Mouse (Mus musculus) testis, postnatal 10 days (tissue): ENCODE measurements around the gene Nipa1.
"Not testable (repeated sequence)": the region's sequence is repeated elsewhere in the genome, so short reads cannot be mapped to it uniquely, and the experiment has no call there.

ENCODE experiments used
- DNase-seq: peaks from one replicate; pipeline ENCODE4 v3.0.0; 2021; ENCODE audit warnings: low spot score

Gene Nipa1

GRCm38 (mm10) chr7:56019930-56020253, at the start of gene Nipa1:
Nipa1 (minus strand) TSS chr7:56019954.
- DNase-seq = no peak

DNA sequence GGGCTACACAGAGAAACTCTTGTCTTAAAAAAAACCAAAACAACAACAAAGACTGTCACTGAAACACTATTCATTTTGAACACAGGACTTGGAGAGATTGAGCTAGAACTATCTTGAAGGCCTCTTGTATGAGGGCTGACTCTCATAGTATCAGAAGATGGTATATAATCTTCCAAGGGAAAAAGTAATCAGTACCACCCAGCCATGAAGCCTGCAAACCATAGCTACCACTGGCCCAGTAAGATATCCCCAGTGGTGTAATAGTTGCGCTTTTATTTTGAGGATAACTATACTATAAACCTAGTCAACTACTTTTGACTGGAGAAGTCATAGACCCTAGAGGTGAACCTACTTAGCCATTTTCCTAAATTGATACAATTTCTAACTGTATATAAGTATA, 46.9 kb upstream of the Nipa1 start:
- no peak for DNase-seq

DNA sequence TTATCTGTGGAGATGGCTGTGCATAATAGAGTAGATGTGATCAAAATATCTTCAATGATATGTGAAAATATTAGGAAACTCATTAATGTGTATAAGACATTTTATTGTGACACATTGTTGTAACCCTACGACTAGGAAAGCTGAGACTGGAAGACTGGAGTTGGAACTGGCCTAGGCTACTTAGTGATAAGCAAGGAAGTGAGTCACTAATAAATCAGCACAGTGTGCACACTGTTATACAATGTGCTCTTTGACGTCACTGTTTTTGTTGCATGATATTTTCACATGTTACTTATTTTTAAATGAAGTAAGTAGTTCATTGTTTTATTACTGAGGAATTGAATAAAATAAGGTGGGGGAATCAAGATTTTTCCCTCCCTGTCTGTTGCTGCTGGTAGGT, 46.4 kb upstream of the Nipa1 start:
- DNase-seq = no peak

GRCm38 (mm10) chr7:56064876-56065275, 45.1 kb upstream of the Nipa1 start:
- DNase-seq = no peak

- DNase-seq = no peak
These were observed 35.6 kb upstream of the Nipa1 start for GRCm38 (mm10) chr7:56055338-56055737.

- DNase-seq = no peak
These were observed 33.2 kb upstream of the Nipa1 start for GRCm38 (mm10) chr7:56052996-56053395.

GRCm38 (mm10) chr7:56050487-56050911, 30.7 kb upstream of the Nipa1 start:
- DNase-seq = peak; percentile 56

DNA sequence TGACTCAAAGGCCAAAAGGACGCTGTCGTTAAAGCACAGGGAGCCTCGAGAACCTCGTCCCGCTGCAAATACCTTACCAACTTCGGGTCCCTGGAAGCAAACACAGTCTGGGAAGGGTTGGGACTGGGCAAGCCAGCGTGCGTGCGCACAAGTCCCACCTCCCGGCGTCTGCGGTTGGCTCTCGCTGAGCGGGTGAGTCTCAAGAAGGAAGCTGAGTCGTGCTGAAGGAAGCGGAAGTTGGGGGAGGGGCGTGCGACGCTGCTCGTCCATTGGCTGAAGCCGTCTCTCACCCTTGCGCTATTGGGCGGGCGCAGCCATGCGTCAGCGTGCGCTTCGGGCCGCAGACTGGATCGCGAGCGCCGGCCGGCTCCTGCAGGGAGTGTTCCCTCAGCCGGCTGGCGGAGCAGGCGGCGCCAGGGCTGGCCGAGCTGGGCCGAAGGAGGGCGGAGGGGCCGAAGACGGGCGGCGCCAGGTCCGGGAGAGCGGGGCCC, 30.1 kb upstream of the Nipa1 start, which contains the start of gene Herc2:
TSS of gene Herc2 (plus strand) at position 366 of the 491 bp plus-strand sequence.
- peak; percentile 99 for DNase-seq

- DNase-seq = no peak
These were observed 27.4 kb upstream of the Nipa1 start for GRCm38 (mm10) chr7:56047178-56047577.

DNA sequence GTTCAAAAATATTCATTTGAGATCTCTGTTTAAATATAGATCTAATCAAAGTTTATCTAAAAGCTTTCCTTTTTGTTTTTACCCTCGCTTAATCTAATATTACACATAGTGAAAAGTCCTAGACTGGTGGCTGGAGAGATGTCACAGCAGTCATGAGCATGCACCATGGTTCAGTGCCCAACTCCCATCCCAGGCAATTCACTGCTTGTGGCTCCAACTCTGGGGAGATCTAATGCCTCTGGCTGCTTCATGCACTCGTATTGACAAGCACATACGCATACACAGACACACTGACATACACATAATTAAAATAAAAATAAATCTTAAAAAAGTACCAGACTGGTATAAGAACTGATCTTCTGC, 24.5 kb upstream of the Nipa1 start:
- no peak for DNase-seq

DNA sequence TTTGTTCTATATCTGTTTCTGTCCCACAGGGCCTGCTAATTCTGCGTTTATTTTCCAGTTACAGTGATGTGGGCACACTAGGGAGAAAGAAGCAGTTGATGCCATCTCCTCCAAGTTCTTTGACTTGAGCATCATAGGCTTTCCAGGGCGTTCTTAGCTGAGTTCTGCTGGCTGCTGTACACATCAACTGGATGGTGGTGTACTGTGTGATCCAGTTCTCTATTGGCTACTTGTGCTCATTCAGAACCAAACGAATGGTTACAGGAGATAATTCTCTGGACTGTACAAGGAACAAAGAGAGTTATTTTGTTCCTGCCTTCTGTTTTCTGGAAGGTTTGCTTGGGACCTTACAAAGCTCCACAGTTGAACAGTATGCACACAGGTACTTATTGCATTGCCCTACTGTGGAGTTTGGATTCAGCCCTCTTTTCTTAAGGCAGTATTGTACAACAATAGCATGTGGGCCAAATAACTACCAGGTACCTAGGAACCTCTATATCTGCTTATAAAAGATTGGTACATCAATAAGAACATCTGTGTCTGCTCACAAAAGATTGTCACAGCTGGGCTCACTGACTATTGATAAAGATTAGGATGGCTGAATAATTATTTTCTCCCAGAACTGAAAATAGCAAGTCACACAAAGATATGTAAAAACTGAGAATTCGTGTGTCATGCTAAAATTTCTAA, 24.0 kb upstream of the Nipa1 start:
- no peak for DNase-seq

DNA sequence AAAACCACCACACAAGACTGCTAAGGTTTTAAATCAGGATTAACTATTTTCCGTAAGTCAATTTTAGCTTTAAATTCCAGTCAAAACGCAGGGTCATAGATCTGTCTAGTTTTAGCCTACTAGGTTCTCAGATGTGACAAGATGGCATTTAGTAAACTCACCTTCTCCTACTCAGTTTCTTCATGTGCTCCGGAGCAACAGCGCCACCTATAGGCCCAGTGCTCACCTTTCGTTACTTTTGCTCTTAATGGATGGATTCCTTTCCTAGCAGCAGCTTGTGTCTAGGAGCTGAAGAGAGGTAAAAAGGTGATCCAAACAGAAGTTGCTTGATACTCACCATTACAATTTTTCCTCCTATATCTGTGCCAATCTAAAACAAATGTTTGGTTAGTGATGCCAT, 22.6 kb upstream of the Nipa1 start:
- DNase-seq = peak; percentile 87

DNA sequence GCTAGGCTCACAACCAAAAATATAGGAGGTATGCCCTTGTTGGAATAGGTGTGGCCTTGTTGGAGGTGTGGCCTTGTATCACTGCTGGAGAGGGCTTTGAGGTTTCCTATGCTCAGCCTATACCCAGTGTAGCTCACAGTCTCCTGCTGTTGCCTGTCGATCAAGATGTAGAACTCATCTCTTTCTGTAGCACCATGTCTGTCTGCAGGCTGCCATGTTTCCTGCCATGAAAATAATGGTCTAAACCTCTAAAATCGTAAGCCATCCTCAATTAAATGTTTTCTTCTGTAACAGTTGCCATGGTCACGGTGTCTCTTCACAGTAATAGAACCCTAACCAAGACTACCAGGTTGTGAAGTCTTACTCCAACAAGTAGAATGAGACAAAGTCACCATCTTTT, 3.8 kb upstream of the Nipa1 start:
- DNase-seq = no peak

GRCm38 (mm10) chr7:56018972-56019929, 503 bp downstream of the Nipa1 start:
- peak; percentile 86 for DNase-seq

GRCm38 (mm10) chr7:56018446-56018971, 1.2 kb downstream of the Nipa1 start:
- DNase-seq = no peak

- no peak for DNase-seq
These were observed 2.0 kb downstream of the Nipa1 start for GRCm38 (mm10) chr7:56017761-56018160.

DNA sequence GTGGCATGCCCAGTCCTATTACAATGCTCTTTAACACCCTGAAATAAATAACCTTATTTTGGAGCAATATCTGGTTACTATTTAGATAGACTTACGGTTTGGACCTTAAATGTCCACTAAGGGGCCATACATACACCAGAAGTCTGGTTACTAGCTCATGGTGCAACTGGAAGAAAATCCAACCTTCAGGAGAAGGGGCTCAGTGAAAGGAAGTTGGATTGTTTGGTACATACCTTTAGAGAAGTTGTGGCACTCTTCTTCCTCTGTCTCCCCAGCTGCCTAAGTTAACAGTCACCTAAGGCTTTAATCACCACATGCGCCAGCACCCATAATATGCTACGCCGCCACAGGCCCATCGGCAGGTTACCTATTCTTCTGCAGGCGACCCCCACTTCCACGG, 3.9 kb downstream of the Nipa1 start:
- no peak for DNase-seq

DNA sequence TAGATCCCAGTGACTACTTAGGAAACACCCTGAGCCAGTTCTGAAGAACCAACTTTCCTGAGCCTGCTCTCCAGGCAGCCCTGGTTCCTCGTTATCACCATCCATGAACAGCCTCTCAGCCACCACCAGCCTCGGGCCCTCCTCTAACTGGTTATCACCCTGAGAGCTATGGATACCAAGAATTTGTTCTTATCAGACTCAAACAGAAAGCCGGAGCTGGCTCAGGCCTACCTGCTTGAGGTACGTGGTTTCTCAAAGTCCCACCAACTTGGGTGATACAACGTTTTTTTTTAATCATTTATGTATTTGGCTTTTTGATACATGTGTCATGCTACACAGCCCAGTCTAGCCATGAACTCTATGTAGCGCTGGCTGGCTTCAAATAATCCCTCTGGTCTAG, 4.6 kb downstream of the Nipa1 start:
- no peak for DNase-seq

DNA sequence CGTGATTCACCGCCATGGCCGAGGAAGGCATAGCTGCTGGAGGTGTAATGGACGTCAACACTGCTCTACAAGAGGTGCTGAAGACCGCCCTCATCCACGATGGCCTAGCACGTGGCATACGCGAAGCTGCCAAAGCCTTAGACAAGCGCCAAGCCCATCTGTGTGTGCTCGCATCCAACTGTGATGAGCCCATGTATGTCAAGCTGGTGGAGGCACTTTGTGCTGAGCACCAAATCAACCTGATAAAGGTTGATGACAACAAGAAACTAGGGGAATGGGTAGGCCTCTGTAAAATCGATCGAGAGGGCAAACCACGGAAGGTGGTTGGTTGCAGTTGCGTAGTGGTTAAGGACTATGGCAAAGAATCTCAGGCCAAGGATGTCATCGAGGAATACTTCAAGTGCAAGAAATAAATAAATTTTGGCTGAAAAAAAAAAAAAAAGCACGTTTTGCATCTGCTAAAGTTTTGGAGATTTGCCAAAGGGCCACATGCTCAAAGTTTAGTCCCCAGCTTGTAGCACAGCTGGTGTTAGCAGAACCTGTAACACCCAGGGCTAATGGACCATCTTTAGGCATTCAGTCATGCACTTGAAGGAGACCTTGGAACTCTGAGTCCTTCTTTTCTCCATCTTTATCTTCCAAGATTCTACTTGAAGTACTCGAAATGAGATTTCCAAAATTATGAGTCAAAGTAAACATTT, 5.6 kb downstream of the Nipa1 start:
- DNase-seq = not testable (repeated sequence)

- DNase-seq = no peak
These were observed 6.3 kb downstream of the Nipa1 start for GRCm38 (mm10) chr7:56013261-56014001.

DNA sequence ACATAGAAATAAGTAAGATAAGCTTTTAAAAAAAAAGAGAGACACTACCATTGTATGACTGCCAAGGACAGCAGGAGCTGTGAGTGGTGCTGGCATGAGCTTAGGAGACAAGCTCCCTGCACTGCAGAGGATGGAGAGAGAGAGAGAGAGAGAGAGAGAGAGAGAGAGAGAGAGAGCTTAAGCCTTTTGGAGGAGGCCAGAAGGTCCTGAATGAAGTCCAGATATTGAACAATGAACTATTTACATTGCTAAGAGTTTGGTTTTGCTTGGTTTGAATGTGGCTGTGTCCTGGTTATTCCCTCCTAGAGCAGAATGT, 8.8 kb downstream of the Nipa1 start:
- no peak for DNase-seq
